Mouse (Mus musculus) thymus, adult 2 months (tissue): Measurements from ENCODE around the gene Gm49333.

Experiments used
- CTCF ChIP-seq: fragments of 200-500 bp; IDR thresholded peaks from 2 replicates; pipeline ENCODE4 v1.5.1; 2012; ENCODE audit warnings: mild to moderate bottlenecking, control low read depth, low read length, moderate library complexity, borderline replicate concordance; ENCODE audit not compliant: control insufficient read depth, poor library complexity, insufficient read depth; ENCODE audit errors: extremely low read depth
- POLR2A ChIP-seq: fragments of 200-500 bp; IDR thresholded peaks from 2 replicates; pipeline ENCODE4 v1.6.1; 2012; ENCODE audit warnings: mild to moderate bottlenecking, low read length, control low read depth, moderate library complexity; ENCODE audit not compliant: control insufficient read depth, poor library complexity, insufficient read depth; ENCODE audit errors: extremely low read depth

DNA sequence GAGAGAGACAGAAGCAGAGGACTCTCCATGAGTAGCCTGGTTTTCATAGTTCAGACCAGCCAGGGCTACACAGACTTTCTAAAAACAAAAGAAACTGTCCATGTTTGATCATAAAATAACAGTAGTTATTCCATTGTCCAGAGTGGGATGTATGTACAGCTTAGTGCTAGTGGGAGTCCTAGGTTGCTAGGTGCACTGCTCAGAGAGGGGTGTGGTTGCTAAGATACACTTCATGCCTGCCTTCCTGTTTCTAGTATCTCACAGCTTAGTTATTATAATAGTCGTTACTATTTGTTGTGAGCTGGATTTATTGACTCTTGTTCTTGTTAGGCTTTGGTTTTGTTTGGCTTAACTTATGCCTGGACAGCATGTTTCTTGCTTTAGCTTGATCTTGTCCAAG, 46.3 kb upstream of the Gm49333 start:
- TF ChIP-seq CTCF (no peak), POLR2A (no peak)
